Mouse (Mus musculus) liver, adult 2 months (tissue): ENCODE data around the gene 1700102P08Rik.

ENCODE experiments used
- CTCF ChIP-seq: fragments of 200-500 bp; IDR thresholded peaks from 2 replicates; pipeline ENCODE4 v1.5.1; 2011; ENCODE audit warnings: low read depth, low read length, control low read depth
- POLR2A ChIP-seq: fragments of 200-500 bp; IDR thresholded peaks from 2 replicates; pipeline ENCODE4 v1.6.1; 2011; ENCODE audit warnings: low read length, control low read depth; ENCODE audit not compliant: insufficient read depth; ENCODE audit errors: extremely low read depth

DNA sequence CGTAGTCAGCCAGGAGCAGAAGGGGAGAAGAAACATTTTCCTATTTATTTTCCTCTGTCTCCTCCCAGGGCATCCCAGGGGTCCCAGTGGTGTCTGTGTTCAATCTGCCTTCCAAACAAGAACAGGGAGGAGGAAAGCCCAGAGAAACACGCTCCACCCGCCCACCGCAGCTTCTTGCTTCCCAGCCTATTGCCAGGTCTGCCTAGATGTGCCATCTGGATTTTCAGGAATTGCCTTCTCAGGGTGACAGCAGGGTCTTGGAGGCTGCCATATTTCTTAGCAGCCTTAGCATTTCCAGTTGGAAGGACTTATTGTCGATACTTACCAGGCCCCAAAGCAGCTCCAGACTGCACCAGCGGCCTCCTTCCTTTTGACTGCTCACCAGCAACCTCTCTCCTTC is 46.6 kb downstream of the 1700102P08Rik start:
- no peak for TF ChIP-seq CTCF
- no peak for TF ChIP-seq POLR2A
